Mouse (Mus musculus): Measurements from ENCODE around the gene Krtap24-1. TPM values are rescaled to one million over a fixed set of nuclear protein-coding genes. Genes with fewer than 3 reads are reported as not detected.

Krtap24-1 gene
- polyA plus RNA-seq, 1 experiment from 2014 or later, result not detected

- Histone ChIP-seq H3K27ac (no peak overlapping the region), H3K36me3 (ENCODE audit: inconsistent target) (no peaks in the 10 kb centered on the region), H3K4me3 (ENCODE audit: inconsistent target) (no peak overlapping the region), H3K79me2 (ENCODE audit: inconsistent target) (no peaks in the 10 kb centered on the region)
Observed at GRCm38 (mm10) chr16:88592758-88593157, 19.3 kb downstream of the Krtap24-1 start.

GRCm38 (mm10) chr16:88583338-88583737 is 28.7 kb downstream of the Krtap24-1 start:
- H3K27ac ChIP-seq, result no peak overlapping the region
- no peaks in the 10 kb centered on the region for H3K79me2 ChIP-seq (ENCODE audit: inconsistent target)
- no peaks in the 10 kb centered on the region for H3K36me3 ChIP-seq (ENCODE audit: inconsistent target)
- WGBS (ENCODE audit: missing documents), result 80% methylated on average over 9 of the region's 9 CpGs
- no peak overlapping the region for H3K4me3 ChIP-seq (ENCODE audit: inconsistent target)

- no peaks in the 10 kb centered on the region for H3K79me2 ChIP-seq (ENCODE audit: inconsistent target)
- 73% methylated on average over 4 of the region's 4 CpGs for WGBS (ENCODE audit: missing documents)
- H3K36me3 ChIP-seq (ENCODE audit: inconsistent target), result no peaks in the 10 kb centered on the region
- H3K27ac ChIP-seq, result no peak overlapping the region
- H3K4me3 ChIP-seq (ENCODE audit: inconsistent target), result no peak overlapping the region
Observed at GRCm38 (mm10) chr16:88575885-88576679, 36.0 kb downstream of the Krtap24-1 start.

- WGBS (ENCODE audit: missing documents), result 88% methylated on average over 5 of the region's 5 CpGs
- Histone ChIP-seq H3K4me3 (ENCODE audit: inconsistent target) (no peak overlapping the region), H3K27ac (no peak overlapping the region), H3K36me3 (ENCODE audit: inconsistent target) (no peaks in the 10 kb centered on the region), H3K79me2 (ENCODE audit: inconsistent target) (no peaks in the 10 kb centered on the region)
Observed at GRCm38 (mm10) chr16:88572904-88573404, 39.1 kb downstream of the Krtap24-1 start.

DNA sequence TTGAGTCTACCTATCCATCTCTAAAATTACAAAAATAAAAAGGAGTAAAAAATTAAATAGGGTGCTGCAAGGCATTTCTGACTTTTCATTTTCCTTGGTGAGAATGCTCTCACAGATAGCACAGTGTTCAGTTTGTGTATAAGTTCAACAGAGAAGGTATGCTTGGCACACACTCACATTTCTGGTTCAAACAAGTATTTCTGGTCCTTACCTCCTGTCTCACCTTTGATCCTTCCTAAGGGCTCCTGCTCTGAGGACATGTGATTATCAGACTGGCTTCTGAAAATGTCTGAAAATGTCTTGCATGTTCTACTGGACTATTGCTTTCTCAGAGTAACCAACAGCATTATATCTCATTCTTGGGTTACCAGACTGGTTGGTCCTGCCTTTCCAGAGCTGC is 41.9 kb downstream of the Krtap24-1 start:
- Histone ChIP-seq H3K79me2 (ENCODE audit: inconsistent target) (no peaks in the 10 kb centered on the region), H3K4me3 (ENCODE audit: inconsistent target) (no peak overlapping the region), H3K27ac (no peak overlapping the region), H3K36me3 (ENCODE audit: inconsistent target) (no peaks in the 10 kb centered on the region)

GRCm38 (mm10) chr16:88569732-88570131 is 42.3 kb downstream of the Krtap24-1 start:
- Histone ChIP-seq H3K79me2 (ENCODE audit: inconsistent target) (no peaks in the 10 kb centered on the region), H3K4me3 (ENCODE audit: inconsistent target) (no peak overlapping the region), H3K36me3 (ENCODE audit: inconsistent target) (no peaks in the 10 kb centered on the region), H3K27ac (no peak overlapping the region)
- WGBS (ENCODE audit: missing documents), result 97% methylated on average over 3 of the region's 3 CpGs

GRCm38 (mm10) chr16:88569096-88569495 is 43.0 kb downstream of the Krtap24-1 start:
- WGBS (ENCODE audit: missing documents), result 100% methylated on average over 1 of the region's 1 CpGs
- Histone ChIP-seq H3K27ac (no peak overlapping the region), H3K36me3 (ENCODE audit: inconsistent target) (no peaks in the 10 kb centered on the region), H3K4me3 (ENCODE audit: inconsistent target) (no peak overlapping the region), H3K79me2 (ENCODE audit: inconsistent target) (no peaks in the 10 kb centered on the region)

GRCm38 (mm10) chr16:88563045-88563913 is 48.8 kb downstream of the Krtap24-1 start, which contains the start of gene Cldn8:
Gene Cldn8, minus strand, starts transcription at chr16:88563183.
- Histone ChIP-seq H3K79me2 (ENCODE audit: inconsistent target) (no peaks in the 10 kb centered on the region), H3K4me3 (ENCODE audit: inconsistent target) (no peak within 1 kb of the TSS), H3K36me3 (ENCODE audit: inconsistent target) (no peaks in the 10 kb centered on the region), H3K27ac (no peak within 1 kb of the TSS)
- 78% methylated on average over 6 of the region's 6 CpGs for WGBS (ENCODE audit: missing documents)

DNA sequence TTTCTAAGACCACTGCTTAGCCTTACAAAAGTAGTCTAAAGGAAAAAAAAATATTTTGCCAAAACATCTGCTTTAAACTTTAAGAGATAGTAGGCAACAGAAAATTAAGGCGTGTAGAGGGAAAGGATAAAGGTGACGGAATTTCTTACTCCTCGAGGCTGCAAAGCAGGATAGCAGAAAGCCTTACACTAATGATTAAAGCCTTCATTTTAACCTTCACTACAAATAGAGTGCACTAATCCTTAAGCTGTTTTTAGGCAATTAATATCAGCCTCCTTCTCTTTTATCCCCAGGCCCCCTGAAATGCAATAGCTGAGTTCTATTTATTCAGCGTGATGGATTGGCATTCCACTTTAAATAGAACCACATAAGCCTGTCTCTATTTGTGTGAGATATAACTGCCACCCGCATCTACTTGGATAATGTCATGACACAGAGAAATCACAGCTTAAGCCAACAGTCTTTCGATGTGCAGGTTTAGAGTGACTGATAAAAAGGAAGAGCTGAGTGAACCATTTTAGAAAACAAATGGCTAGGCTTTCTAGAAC is 50.4 kb downstream of the Krtap24-1 start:
- Histone ChIP-seq H3K27ac (no peak overlapping the region), H3K36me3 (ENCODE audit: inconsistent target) (no peaks in the 10 kb centered on the region), H3K4me3 (ENCODE audit: inconsistent target) (no peak overlapping the region), H3K79me2 (ENCODE audit: inconsistent target) (no peaks in the 10 kb centered on the region)
- 91% methylated on average over 6 of the region's 6 CpGs for WGBS (ENCODE audit: missing documents)

Other genes with a start within 250 kb of the Krtap24-1 start
- gene Cldn17, start 105.3 kb downstream of the Krtap24-1 start, polyA plus RNA-seq (2018), result not detected in 3 replicates
- not detected in 3 replicates for gene Cldn8, start 49.1 kb downstream of the Krtap24-1 start, polyA plus RNA-seq (2018)
- gene 2310079G19Rik, start 15.4 kb upstream of the Krtap24-1 start, polyA plus RNA-seq (2018), result not detected in 3 replicates
- not detected in 3 replicates for gene Krtap26-1, start 35.5 kb upstream of the Krtap24-1 start, polyA plus RNA-seq (2018)
- not detected in 3 replicates for gene Krtap27-1, start 59.4 kb upstream of the Krtap24-1 start, polyA plus RNA-seq (2018)
- not detected in 3 replicates for gene 2310061N02Rik, start 95.7 kb upstream of the Krtap24-1 start, polyA plus RNA-seq (2018)
- gene Krtap13-1, start 116.6 kb upstream of the Krtap24-1 start, polyA plus RNA-seq (2018), result not detected in 3 replicates
- not detected in 3 replicates for gene Krtap13, start 139.4 kb upstream of the Krtap24-1 start, polyA plus RNA-seq (2018)
- not detected in 3 replicates for gene 2310034C09Rik, start 146.6 kb upstream of the Krtap24-1 start, polyA plus RNA-seq (2018)
- gene 2310057N15Rik, start 161.9 kb upstream of the Krtap24-1 start, polyA plus RNA-seq (2018), result not detected in 3 replicates
- gene Gm5965, start 165.6 kb upstream of the Krtap24-1 start, polyA plus RNA-seq (2018), result not detected in 3 replicates
- not detected in 3 replicates for gene Gm20741, start 199.9 kb upstream of the Krtap24-1 start, polyA plus RNA-seq (2018)
- gene Krtap15, start 207.9 kb upstream of the Krtap24-1 start, polyA plus RNA-seq (2018), result not detected in 3 replicates
- not detected in 3 replicates for gene Krtap14, start 213.9 kb upstream of the Krtap24-1 start, polyA plus RNA-seq (2018)